ENCODE assay signal across 12 mouse cellular contexts in the genomic region with DNA sequence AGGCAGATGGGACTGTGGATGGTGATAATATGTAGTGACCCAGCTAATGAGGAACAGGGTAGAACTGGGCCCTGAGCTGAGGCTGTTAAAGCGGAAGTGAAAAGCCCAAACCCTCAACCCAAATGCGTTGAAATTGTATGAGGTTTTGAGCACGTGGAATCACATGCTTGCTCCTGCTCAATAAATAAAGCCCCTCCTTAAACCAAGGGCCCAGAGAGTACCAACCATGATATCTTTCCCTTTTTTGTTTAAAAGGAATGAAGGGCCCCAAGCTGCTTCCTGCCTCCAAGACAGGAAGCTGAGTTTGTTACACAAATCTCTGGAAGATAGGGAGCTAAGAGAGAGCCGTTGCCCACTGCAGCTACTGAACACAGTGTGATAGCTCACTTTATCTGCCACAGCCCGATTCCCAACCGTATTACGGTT. TPM values are rescaled to one million over a fixed set of nuclear protein-coding genes. Genes with fewer than 3 reads are reported as not detected.
DNase-seq lines count a peak whose midpoint lies in the region; ATAC-seq and TF ChIP-seq lines count a peak whose summit lies in the region.
"Had no signal": no experiment of that assay in that cellular context is flagged by ENCODE, and none has a peak within 500 bp of the region (broad histone marks: within the 10 kb centered on the region; RNA-seq: fewer than 3 reads in every experiment).

No protein-coding gene starts in this region.

- H3K4me3 ChIP-seq in lung, embryonic 14.5 days (ENCODE audit: low read depth, low read length), result no peak overlapping the region
- H3K4me3 ChIP-seq in lung, adult 2 months (replicated peaks; ENCODE audit: extremely low read depth, low read depth, low read length), result no peak overlapping the region
- no peak overlapping the region for H3K4me3 ChIP-seq in liver, adult 2 months (ENCODE audit: insufficient read depth, low read depth, low read length)
- H3K4me3 ChIP-seq in intestine, postnatal 0 days (ENCODE audit: low read depth, low read length), result no peak overlapping the region
- H3K4me3 ChIP-seq in stomach, postnatal 0 days (ENCODE audit: low read depth, low read length), result no peak overlapping the region
- H3K4me3 ChIP-seq: forebrain, embryonic 12.5 days had no signal

- ATAC-seq in lung, embryonic 14.5 days (ENCODE audit: insufficient read depth), result peak; percentile 40; the same call in 1 of the 2 replicates
- peak; percentile 59 for ATAC-seq in common myeloid progenitor, adult 5-6 weeks (replicated peaks; ENCODE audit: low read depth, poor library complexity, severe bottlenecking)
- ATAC-seq in intestine, postnatal 0 days, result no peak
- no peak for ATAC-seq in stomach, postnatal 0 days (ENCODE audit: low FRiP score, low TSS enrichment)
- ATAC-seq: hindbrain, postnatal 0 days had no signal

- H3K4me1 ChIP-seq in lung, embryonic 14.5 days (ENCODE audit: insufficient read depth), result no peaks in the 10 kb centered on the region
- H3K4me1 ChIP-seq in lung, adult 2 months (ENCODE audit: control insufficient read depth, insufficient read depth, low read length), result peaks cover 7% of the 10 kb centered on the region
- no peaks in the 10 kb centered on the region for H3K4me1 ChIP-seq in liver, adult 2 months (ENCODE audit: control insufficient read depth, insufficient read depth, low read length)
- no peaks in the 10 kb centered on the region for H3K4me1 ChIP-seq in intestine, postnatal 0 days (replicated peaks; ENCODE audit: control insufficient read depth, insufficient read depth, low read length)
- H3K4me1 ChIP-seq in stomach, postnatal 0 days (replicated peaks; ENCODE audit: control insufficient read depth, insufficient read depth), result no peaks in the 10 kb centered on the region

- DNase-seq in lung, embryonic 14.5 days, result peak; percentile 51
- DNase-seq in lung, adult 2 months, result no peak
- DNase-seq in liver, adult 2 months (ENCODE audit: extremely low read depth, low read depth, low spot score), result peak; percentile 38
- DNase-seq in monocyte, adult 2 months (ENCODE audit: low read depth in 1 of 2, low spot score in 2 of 2), result peak; percentile 56 to 62
- no peak for DNase-seq in stomach, postnatal 0 days (ENCODE audit: low spot score)
- no peak for DNase-seq in thymus, postnatal 36 days
- DNase-seq: adrenal gland, postnatal 10 days; cerebellum, postnatal 10 days had no signal

- H3K4me2 ChIP-seq in lung, embryonic 14.5 days, result no peak overlapping the region
- no peak overlapping the region for H3K4me2 ChIP-seq in intestine, postnatal 0 days (replicated peaks; ENCODE audit: low read depth)
- H3K4me2 ChIP-seq in stomach, postnatal 0 days (replicated peaks; ENCODE audit: low read depth), result no peak overlapping the region
- H3K4me2 ChIP-seq: forebrain, embryonic 12.5 days had no signal

- no peak for TF ChIP-seq CTCF in lung, embryonic 14.5 days (IDR thresholded peaks at IDR 0.05; ENCODE audit: low read depth)
- no peak for TF ChIP-seq CTCF in lung, adult 2 months (IDR thresholded peaks at IDR 0.05; ENCODE audit: insufficient read depth, low read length)
- TF ChIP-seq CTCF in liver, adult 2 months (IDR thresholded peaks at IDR 0.05; ENCODE audit: low read depth, low read length), result no peak
- no peak for TF ChIP-seq CTCF in intestine, postnatal 0 days (IDR thresholded peaks at IDR 0.05; ENCODE audit: low read depth)
- TF ChIP-seq CTCF in stomach, postnatal 0 days (IDR thresholded peaks at IDR 0.05; ENCODE audit: low read depth), result no peak

- H3K27ac ChIP-seq in lung, embryonic 14.5 days (ENCODE audit: low read depth), result 0 out of 2 replicates have a peak overlapping the region, but pooled peaks have one; percentile 15
- H3K27ac ChIP-seq in liver, adult 2 months (replicated peaks; ENCODE audit: insufficient read depth, low read depth, low read length), result peak overlapping the region; percentile 55
- H3K27ac ChIP-seq in intestine, postnatal 0 days (ENCODE audit: low read depth, low read length), result no peak overlapping the region
- H3K27ac ChIP-seq in stomach, postnatal 0 days (replicated peaks), result no peak overlapping the region
- H3K27ac ChIP-seq: forebrain, embryonic 12.5 days; hindbrain, postnatal 0 days had no signal

- no peak for TF ChIP-seq POLR2A in lung, adult 2 months (IDR thresholded peaks at IDR 0.05; ENCODE audit: borderline replicate concordance, extremely low read depth, low read depth, low read length)
- no peak for TF ChIP-seq POLR2A in liver, adult 2 months (IDR thresholded peaks at IDR 0.05; ENCODE audit: extremely low read depth, insufficient read depth, low read length)

- H3K9me3 ChIP-seq in lung, embryonic 14.5 days (ENCODE audit: low read depth, low read length), result no peaks in the 10 kb centered on the region
- H3K9me3 ChIP-seq in intestine, postnatal 0 days (ENCODE audit: control insufficient read depth), result no peaks in the 10 kb centered on the region
- H3K9me3 ChIP-seq in stomach, postnatal 0 days (ENCODE audit: control insufficient read depth, low read length), result no peaks in the 10 kb centered on the region
- H3K9me3 ChIP-seq: forebrain, embryonic 12.5 days had no signal

- H3K9ac ChIP-seq in lung, embryonic 14.5 days, result no peak overlapping the region
- H3K9ac ChIP-seq in liver, adult 2 months (ENCODE audit: low read depth, low read length), result no peak overlapping the region
- no peak overlapping the region for H3K9ac ChIP-seq in intestine, postnatal 0 days (ENCODE audit: low read depth, low read length)
- no peak overlapping the region for H3K9ac ChIP-seq in stomach, postnatal 0 days (ENCODE audit: low read length)
- H3K9ac ChIP-seq: forebrain, embryonic 12.5 days had no signal

- TF ChIP-seq EP300 in stomach, postnatal 0 days (optimal IDR thresholded peaks at IDR 0.05), result no peak

- no peaks in the 10 kb centered on the region for H3K27me3 ChIP-seq in lung, embryonic 14.5 days (ENCODE audit: insufficient read depth, low read length)
- H3K27me3 ChIP-seq in liver, adult 2 months (ENCODE audit: control insufficient read depth, insufficient read depth, low read length), result no peaks in the 10 kb centered on the region
- no peaks in the 10 kb centered on the region for H3K27me3 ChIP-seq in intestine, postnatal 0 days (replicated peaks; ENCODE audit: control insufficient read depth, insufficient read depth, low read length)
- no peaks in the 10 kb centered on the region for H3K27me3 ChIP-seq in stomach, postnatal 0 days (ENCODE audit: control insufficient read depth, insufficient read depth, low read length)
- H3K27me3 ChIP-seq: forebrain, embryonic 12.5 days had no signal

- no peaks in the 10 kb centered on the region for H3K36me3 ChIP-seq in lung, embryonic 14.5 days (ENCODE audit: insufficient read depth)
- H3K36me3 ChIP-seq in liver, adult 2 months (ENCODE audit: control insufficient read depth, insufficient read depth, low read length), result no peaks in the 10 kb centered on the region
- H3K36me3 ChIP-seq in intestine, postnatal 0 days (ENCODE audit: control insufficient read depth, insufficient read depth), result no peaks in the 10 kb centered on the region
- H3K36me3 ChIP-seq in stomach, postnatal 0 days (ENCODE audit: control insufficient read depth, insufficient read depth, low read length), result no peaks in the 10 kb centered on the region

- 40% methylated on average over 7 of the region's 7 CpGs for WGBS in lung, embryonic 14.5 days
- 35% methylated on average over 7 of the region's 7 CpGs for WGBS in lung, adult 2 months
- WGBS in liver, adult 2 months, result 68% methylated on average over 7 of the region's 7 CpGs
- 51% methylated on average over 7 of the region's 7 CpGs for WGBS in intestine, postnatal 0 days
- 55% methylated on average over 7 of the region's 7 CpGs for WGBS in stomach, postnatal 0 days

- H3K79me2 ChIP-seq in liver, adult 2 months (ENCODE audit: control insufficient read depth, insufficient read depth, low read length), result no peaks in the 10 kb centered on the region

RNA-seq across cellular contexts. Expression of gene Plxnc1, which starts 21.3 kb away (rescaled TPM):
- polyA plus RNA-seq in lung, embryonic 14.5 days (2014; fragmentation: Nextera tagmentation; extraction: Ambion mirVana), result 10.9 and 11.7 TPM in 2 replicates
- polyA plus RNA-seq in lung, adult 2 months (2012; rRNA removed), result 4.6 and 5.4 TPM in 2 replicates
- total RNA-seq in common myeloid progenitor, adult 5-6 weeks (2017), result 59.0 and 61.7 TPM in 2 replicates
- total RNA-seq in liver, adult 2 months (2014; rRNA removed), result 11.6 and 13.9 TPM in 2 replicates
- 2.6 and 2.7 TPM in 2 replicates for polyA plus RNA-seq in liver, adult 2 months (2012; rRNA removed)
- polyA plus RNA-seq in intestine, postnatal 0 days (2015; fragmentation: Nextera tagmentation; extraction: Ambion mirVana), result 0.70 and 0.80 TPM in 2 replicates
- 0.67 and 1.0 TPM in 2 replicates for polyA plus RNA-seq in stomach, postnatal 0 days (2015; fragmentation: Nextera tagmentation; extraction: Ambion mirVana)

Comparison
In these comparisons a context has a peak if more than half of its experiments do, and no peak if none do; other contexts are left out.
1. DNase-seq: peak in lung, embryonic 14.5 days (single experiment), liver, adult 2 months (single experiment) and monocyte, adult 2 months (2 of 2); none in lung, adult 2 months (single experiment), stomach, postnatal 0 days (single experiment) and thymus, postnatal 36 days (0 of 2).
2. ATAC-seq: peak in lung, embryonic 14.5 days (single experiment) and common myeloid progenitor, adult 5-6 weeks (single experiment); none in intestine, postnatal 0 days (single experiment) and stomach, postnatal 0 days (single experiment).
3. H3K27ac ChIP-seq: peak in lung, embryonic 14.5 days (single experiment) and liver, adult 2 months (single experiment); none in intestine, postnatal 0 days (single experiment) and stomach, postnatal 0 days (single experiment).